Comparison of ENCODE assay signal across 9 mouse cellular contexts in the genomic region with DNA sequence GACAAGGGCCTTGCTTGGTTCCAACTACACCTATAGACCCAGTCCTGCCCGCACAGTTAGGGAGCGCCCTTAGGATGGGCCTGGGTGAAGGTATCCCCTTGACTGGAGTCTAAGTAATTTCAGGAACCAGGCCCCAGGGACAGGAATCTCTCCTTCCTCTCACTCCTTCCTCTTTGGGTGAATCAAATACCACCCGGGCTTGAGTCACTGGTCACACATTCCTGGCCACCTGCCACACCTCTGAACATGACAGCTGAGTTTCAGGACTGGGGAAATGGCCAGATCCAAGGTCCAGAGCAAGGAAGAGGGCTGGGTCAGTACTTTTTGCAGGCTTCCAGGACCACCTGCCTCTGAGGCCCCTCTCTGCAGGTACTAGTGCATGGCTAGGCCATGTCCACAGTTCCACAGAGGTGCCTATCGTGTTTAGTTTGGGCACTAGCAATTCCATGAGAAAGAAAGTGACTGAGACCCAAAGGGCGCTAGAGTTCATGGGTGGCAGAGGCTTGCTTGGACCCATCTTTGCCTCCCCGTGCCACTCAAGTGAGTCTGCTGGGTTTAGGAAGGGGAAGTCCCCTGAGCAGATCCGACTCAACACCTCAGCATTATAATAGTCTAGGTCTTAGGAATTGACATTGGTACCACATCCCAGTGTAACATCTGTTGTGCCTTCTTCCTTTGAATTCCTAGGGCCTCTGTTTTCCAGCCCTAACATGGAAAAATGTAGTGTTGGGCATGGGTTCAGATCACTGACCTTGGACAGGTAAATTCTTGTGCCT. TPM values are rescaled to one million over a fixed set of nuclear protein-coding genes. Genes with fewer than 3 reads are reported as not detected.
DNase-seq lines count a peak whose midpoint lies in the region; ATAC-seq and TF ChIP-seq lines count a peak whose summit lies in the region.
"Had no signal": no experiment of that assay in that cellular context is flagged by ENCODE, and none has a peak within 500 bp of the region (broad histone marks: within the 10 kb centered on the region; RNA-seq: fewer than 3 reads in every experiment).

No protein-coding gene starts in this region.

- H3K27ac ChIP-seq in heart, embryonic 12.5 days (ENCODE audit: poor library complexity, severe bottlenecking): no peak overlapping the region
- H3K27ac ChIP-seq in gastrocnemius, adult 2 months: peak overlapping the region; percentile 36

- no peaks in the 10 kb centered on the region for H3K27me3 ChIP-seq in heart, embryonic 12.5 days (replicated peaks)
- no peaks in the 10 kb centered on the region for H3K27me3 ChIP-seq in C2C12 (ENCODE audit: control insufficient read depth, insufficient read depth, insufficient read length)

- H3K79me2 ChIP-seq in C2C12 (ENCODE audit: control insufficient read depth, insufficient read depth): no peaks in the 10 kb centered on the region

- 83% methylated on average over 7 of the region's 7 CpGs for WGBS in heart, embryonic 12.5 days

- H3K9ac ChIP-seq in heart, embryonic 12.5 days: no peak overlapping the region
- H3K9ac ChIP-seq: liver, postnatal 0 days had no signal

- no peak overlapping the region for H3K4me2 ChIP-seq in heart, embryonic 12.5 days

- TF ChIP-seq CTCF in C2C12 (IDR thresholded peaks at IDR 0.05; ENCODE audit: control insufficient read depth, insufficient read depth, insufficient read length): no peak
- no peak for TF ChIP-seq CTCF in gastrocnemius, adult 2 months (IDR thresholded peaks at IDR 0.05)

- DNase-seq in heart, adult 11 months: peak; percentile 96
- DNase-seq in gastrocnemius, adult 2 months: peak; percentile 80
- DNase-seq in kidney, postnatal 36 days: peak; percentile 68 to 79
- no peak for DNase-seq in embryo, embryonic 10 days (ENCODE audit: low spot score)
- no peak for DNase-seq in left cerebral cortex, adult 18-20 months (ENCODE audit: low spot score in 2 of 2)
- DNase-seq in MN1 (ENCODE audit: low spot score): no peak
- DNase-seq: liver, postnatal 0 days had no signal

- no peaks in the 10 kb centered on the region for H3K9me3 ChIP-seq in heart, embryonic 12.5 days (replicated peaks)

- no peak; the same call in 1 of the 2 replicates for ATAC-seq in heart, embryonic 12.5 days (ENCODE audit: insufficient number of reproducible peaks, low FRiP score)
- ATAC-seq: liver, postnatal 0 days had no signal

- no peaks in the 10 kb centered on the region for H3K79me3 ChIP-seq in C2C12 (ENCODE audit: low read depth)

- H3ac ChIP-seq in C2C12 (ENCODE audit: control insufficient read depth, insufficient read length, low read depth): no peak overlapping the region

- peaks cover 35% of the 10 kb centered on the region for H3K4me1 ChIP-seq in heart, embryonic 12.5 days (replicated peaks)

- no peaks in the 10 kb centered on the region for H3K36me3 ChIP-seq in heart, embryonic 12.5 days
- H3K36me3 ChIP-seq in C2C12 (ENCODE audit: control insufficient read depth, insufficient read depth): no peaks in the 10 kb centered on the region

- no peak overlapping the region for H3K4me3 ChIP-seq in heart, embryonic 12.5 days
- H3K4me3 ChIP-seq in C2C12 (ENCODE audit: insufficient read depth, poor library complexity, severe bottlenecking): no peak overlapping the region
- H3K4me3 ChIP-seq in gastrocnemius, adult 2 months: no peak overlapping the region

- intact Hi-C loops in gastrocnemius, adult 2 months (cut with DNase I): no loop called here

TF ChIP-seq in C2C12, 6 proteins besides CTCF, POLR2A, EP300 and RAD21:
- TF ChIP-seq MAX (IDR thresholded peaks at IDR 0.05) (no peak), MYOD1 (IDR thresholded peaks at IDR 0.05; ENCODE audit: control insufficient read depth, insufficient read length, low read depth) (peak; percentile 68)

RNA-seq across cellular contexts. Expression of a gene that starts 13.0 kb away (rescaled TPM):
- 7.9 and 9.0 TPM in 2 replicates for polyA plus RNA-seq in heart, embryonic 12.5 days (2016; fragmentation: Nextera tagmentation; extraction: Ambion mirVana)
- polyA plus RNA-seq in C2C12 (2012; fragmentation: generic; extraction: Trizol): 2.4 TPM
- 1 to 10 TPM; 1.8 to 3.1 TPM for total RNA-seq in gastrocnemius, adult 2 months (2021)
- 10 to 100 TPM; 67.3 to 68.4 TPM for total RNA-seq in left cerebral cortex, adult 18-20 months (2021)

RNA-seq across cellular contexts. Expression of a gene that starts 22.5 kb away (rescaled TPM):
- polyA plus RNA-seq in heart, embryonic 12.5 days (2016; fragmentation: Nextera tagmentation; extraction: Ambion mirVana): 68.0 and 71.5 TPM in 2 replicates
- polyA plus RNA-seq in C2C12 (2012; fragmentation: generic; extraction: Trizol): 73.7 TPM
- total RNA-seq in gastrocnemius, adult 2 months (2021): 10 to 100 TPM; 11.1 to 14.1 TPM
- 10 to 100 TPM; 71.4 to 77.1 TPM for total RNA-seq in left cerebral cortex, adult 18-20 months (2021)

RNA-seq across cellular contexts. Expression of a gene that starts 26.4 kb away (rescaled TPM):
- polyA plus RNA-seq in heart, embryonic 12.5 days (2016; fragmentation: Nextera tagmentation; extraction: Ambion mirVana): 0.23 and 0.33 TPM in 2 replicates
- 0.05 TPM for polyA plus RNA-seq in C2C12 (2012; fragmentation: generic; extraction: Trizol)
- not detected for total RNA-seq in gastrocnemius, adult 2 months (2021)
- total RNA-seq in left cerebral cortex, adult 18-20 months (2021): 10 to 100 TPM in 1 of 2 experiments, 1 to 10 TPM in 1; 8.6 to 10.3 TPM
- polyA plus RNA-seq: liver, postnatal 0 days had no signal

RNA-seq across cellular contexts. Expression of a gene that starts 27.3 kb away (rescaled TPM):
- 0.18 and 0.24 TPM in 2 replicates for polyA plus RNA-seq in heart, embryonic 12.5 days (2016; fragmentation: Nextera tagmentation; extraction: Ambion mirVana)
- polyA plus RNA-seq in C2C12 (2012; fragmentation: generic; extraction: Trizol): 0.04 TPM
- not detected for total RNA-seq in gastrocnemius, adult 2 months (2021)
- total RNA-seq in left cerebral cortex, adult 18-20 months (2021): under 1 TPM; 0.79 to 0.82 TPM
- polyA plus RNA-seq: liver, postnatal 0 days had no signal

RNA-seq across cellular contexts. Expression of a gene that starts 38.7 kb away (rescaled TPM):
- polyA plus RNA-seq in heart, embryonic 12.5 days (2016; fragmentation: Nextera tagmentation; extraction: Ambion mirVana): 45.6 and 47.2 TPM in 2 replicates
- 82.3 TPM for polyA plus RNA-seq in C2C12 (2012; fragmentation: generic; extraction: Trizol)
- total RNA-seq in gastrocnemius, adult 2 months (2021): 10 to 100 TPM in 1 of 2 experiments, 1 to 10 TPM in 1; 8.7 to 21.6 TPM
- total RNA-seq in left cerebral cortex, adult 18-20 months (2021): 10 to 100 TPM; 40.6 TPM

Comparison
In these comparisons a context has a peak if more than half of its experiments do, and no peak if none do; other contexts are left out.
1. DNase-seq: peak in heart, adult 11 months (single experiment), gastrocnemius, adult 2 months (single experiment) and kidney, postnatal 36 days (2 of 2); none in embryo, embryonic 10 days (single experiment), left cerebral cortex, adult 18-20 months (0 of 2) and MN1 (single experiment).
2. RNA of a gene that starts 13.0 kb away (total RNA-seq): 67.3 to 68.4 TPM in left cerebral cortex, adult 18-20 months; 1.8 to 3.1 TPM in gastrocnemius, adult 2 months; every median in the first group is over 10 times any median in the second.
3. RNA of a gene that starts 22.5 kb away (total RNA-seq): 71.4 to 77.1 TPM in left cerebral cortex, adult 18-20 months; 11.1 to 14.1 TPM in gastrocnemius, adult 2 months; every median in the first group is over 4 times any median in the second.
4. RNA of a gene that starts 26.4 kb away (total RNA-seq): 8.6 to 10.3 TPM in left cerebral cortex, adult 18-20 months; not detected in gastrocnemius, adult 2 months; every median in the first group is over 4 times any median in the second.